Mouse (Mus musculus): ENCODE measurements around the gene H2al1n.
"Not testable (repeated sequence)": the region's sequence is repeated elsewhere in the genome, so short reads cannot be mapped to it uniquely, and the experiment has no call there.

The H2al1n gene

DNA sequence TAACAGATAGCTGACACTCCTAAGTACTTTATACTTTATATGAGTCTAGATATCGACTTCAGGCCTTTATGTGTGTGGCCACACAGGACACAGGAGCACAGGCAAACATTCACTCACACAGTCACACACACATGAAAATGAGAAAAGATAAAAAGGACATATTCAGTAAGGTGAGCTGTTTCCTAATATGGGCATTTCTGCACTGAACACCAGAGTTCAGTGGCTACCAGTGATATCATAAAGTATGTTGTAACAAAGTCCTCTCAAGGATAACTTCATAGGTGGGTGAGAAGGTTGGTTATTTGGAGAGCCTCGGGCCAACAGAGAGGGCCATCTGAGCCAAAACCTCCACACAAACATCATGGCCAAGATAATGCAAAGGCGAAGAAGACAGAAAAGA is at the start of gene H2al1n:
Gene H2al1n, plus strand, starts transcription at position 301 of the 400 bp plus-strand sequence.
- DNase-seq (ENCODE audit: extremely low spot score): not testable (repeated sequence)

DNA sequence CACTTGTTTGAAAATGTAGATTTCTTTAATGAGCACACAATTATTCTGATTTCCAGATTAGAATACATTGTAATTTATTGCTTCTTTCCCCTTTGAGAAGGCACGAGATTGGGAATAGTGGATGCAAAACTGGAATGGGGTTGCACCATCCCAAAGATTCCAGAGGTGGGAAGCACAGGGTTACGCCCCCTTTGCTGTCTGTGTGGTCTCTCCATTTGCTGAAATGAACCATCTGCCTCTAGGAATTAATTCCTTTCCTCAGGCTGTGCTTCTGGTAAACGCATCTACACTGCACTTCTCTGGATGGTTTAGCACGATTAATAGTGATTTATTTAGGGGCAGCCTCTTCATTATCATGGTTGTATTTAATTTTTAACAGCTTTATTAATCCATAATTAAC is 11.7 kb upstream of the H2al1n start:
- DNase-seq (ENCODE audit: extremely low spot score): no peak

DNA sequence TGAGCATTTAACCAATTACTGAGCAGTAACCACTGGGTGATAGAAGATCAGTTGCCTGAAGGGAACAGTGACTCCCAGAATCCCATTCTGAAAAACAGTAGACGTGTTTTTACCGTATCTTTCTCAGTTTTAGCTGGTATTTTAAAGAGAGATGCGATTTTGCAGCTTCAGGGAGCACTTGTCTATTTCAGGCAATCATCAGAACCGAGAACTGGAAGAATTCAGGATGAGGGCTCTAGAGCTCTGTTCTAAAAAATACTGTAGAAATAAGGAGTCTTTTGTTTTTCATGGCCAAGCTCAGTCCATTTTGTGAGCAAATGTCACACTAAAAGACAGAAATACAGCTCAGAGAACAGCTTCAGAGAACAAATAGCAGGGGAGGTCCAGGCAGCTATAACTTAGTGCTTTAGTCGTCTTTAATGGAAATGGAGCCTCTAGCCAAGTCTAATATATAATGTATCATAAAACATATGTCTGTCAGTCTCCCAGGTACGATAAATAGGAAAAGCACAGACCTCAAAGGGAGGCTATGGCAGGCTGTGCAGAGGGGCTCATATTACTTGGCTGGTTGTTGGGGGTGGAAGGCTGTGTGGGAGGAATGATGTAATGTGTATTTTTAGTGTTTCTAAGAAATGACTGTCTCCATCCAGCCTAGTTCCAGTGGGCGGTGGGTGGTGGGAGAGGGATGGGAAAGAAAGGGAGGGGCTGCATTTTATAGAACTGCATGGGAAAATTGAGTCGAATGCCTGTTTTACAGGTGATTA is 4.7 kb upstream of the H2al1n start:
- DNase-seq (ENCODE audit: extremely low spot score): no peak

DNA sequence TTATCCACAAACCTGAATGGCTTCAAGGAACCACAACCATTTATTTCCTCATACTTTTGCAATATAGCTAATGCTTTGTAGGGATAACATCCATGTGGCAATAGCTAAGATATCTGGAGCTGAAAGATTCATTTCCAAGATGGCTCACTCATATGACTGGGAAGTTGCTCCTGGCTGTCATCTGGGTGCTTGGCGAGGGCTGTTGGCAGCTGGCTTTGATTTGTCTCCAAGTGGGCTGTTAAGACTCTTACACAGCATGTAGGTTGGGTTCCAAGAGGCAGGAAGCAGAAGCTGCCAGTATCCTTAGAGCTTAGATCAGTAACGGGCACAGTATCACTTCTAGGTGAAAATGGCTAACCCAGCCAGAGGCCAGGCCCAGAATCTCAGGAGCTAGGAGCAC is 18.3 kb downstream of the H2al1n start:
- no peak for DNase-seq (ENCODE audit: extremely low spot score)

DNA sequence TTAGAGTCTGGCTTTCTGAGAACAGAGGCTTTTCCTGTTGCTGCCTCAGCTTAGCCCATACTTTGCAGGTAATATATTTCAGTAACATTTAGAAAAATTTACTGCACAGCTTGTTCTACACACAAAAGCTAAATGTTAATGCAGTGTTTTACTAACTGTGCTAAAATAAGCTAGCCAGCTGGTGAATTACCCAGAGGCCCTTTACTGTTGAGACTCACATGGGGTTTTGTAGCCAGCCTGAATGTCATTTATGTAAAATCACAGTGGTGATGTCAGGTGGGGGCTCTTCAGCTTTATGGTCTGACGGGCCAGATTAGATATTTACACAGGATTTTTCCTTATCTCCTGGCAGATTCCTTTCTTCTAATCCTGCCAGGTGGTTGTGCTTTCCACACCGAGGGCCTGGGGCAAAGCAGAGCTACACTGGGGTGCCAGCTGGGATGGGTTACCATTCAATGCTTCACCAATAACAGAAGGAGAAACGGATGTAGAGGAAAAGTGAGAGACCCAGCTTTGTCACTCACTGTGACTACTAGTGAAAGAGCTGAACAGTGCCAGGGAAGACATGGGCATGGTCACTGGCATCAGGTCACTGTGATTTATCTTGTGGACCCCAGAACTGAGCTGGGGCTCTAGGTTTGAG is 48.8 kb downstream of the H2al1n start:
- DNase-seq (ENCODE audit: extremely low spot score): no peak
